Mouse (Mus musculus): Measurements from ENCODE around the gene Macc1.

- no peak for TF ChIP-seq CTCF (IDR thresholded peaks at IDR 0.05; ENCODE audit: low read depth, low read length)
- TF ChIP-seq GATA1 (IDR thresholded peaks at IDR 0.05; ENCODE audit: borderline replicate concordance, low read length) = no peak
Measured at GRCm38 (mm10) chr12:119426182-119426886, 112.3 kb downstream of the Macc1 start.
